Mouse (Mus musculus): ENCODE data around the gene Golgb1. TPM values are rescaled to one million over a fixed set of nuclear protein-coding genes. Genes with fewer than 3 reads are reported as not detected.

The Golgb1 gene
- polyA plus RNA-seq, 1 experiment from 2014 or later = 73.7 TPM

DNA sequence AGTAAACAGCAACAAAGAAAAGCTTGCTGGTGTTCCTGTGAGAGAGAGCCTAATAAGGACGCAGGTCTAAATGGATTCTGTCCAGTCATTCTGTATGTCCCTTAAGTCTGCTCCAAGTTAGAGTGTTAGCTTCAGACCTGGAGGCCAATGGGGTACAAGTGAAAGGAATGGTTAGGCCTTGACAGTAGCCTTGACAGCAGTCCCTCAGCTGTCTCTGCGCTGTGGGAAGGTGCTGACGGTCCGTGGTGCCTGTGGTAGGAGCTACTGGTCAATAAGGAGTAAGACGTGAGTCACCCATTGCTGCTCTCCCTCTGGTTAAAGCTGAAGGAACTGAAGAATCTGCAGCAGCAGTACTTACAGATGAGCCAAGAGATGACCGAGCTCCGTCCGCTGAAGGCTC is 49.4 kb downstream of the Golgb1 start:
- ATAC-seq = no peak
- H3K4me2 ChIP-seq (replicated peaks; ENCODE audit: low read depth) = no peak overlapping the region
- no peaks in the 10 kb centered on the region for H3K4me1 ChIP-seq (replicated peaks; ENCODE audit: control insufficient read depth, insufficient read depth, low read length)
- no peak overlapping the region for H3K4me3 ChIP-seq (ENCODE audit: low read depth, low read length)
- no peak overlapping the region for H3K27ac ChIP-seq (ENCODE audit: low read depth, low read length)
- TF ChIP-seq CTCF (IDR thresholded peaks at IDR 0.05; ENCODE audit: low read depth) = no peak
- no peak overlapping the region for H3K9ac ChIP-seq (ENCODE audit: low read depth, low read length)
- H3K9me3 ChIP-seq (ENCODE audit: control insufficient read depth) = no peaks in the 10 kb centered on the region
- H3K27me3 ChIP-seq (replicated peaks; ENCODE audit: control insufficient read depth, insufficient read depth, low read length) = no peaks in the 10 kb centered on the region
- peaks cover 88% of the 10 kb centered on the region for H3K36me3 ChIP-seq (ENCODE audit: control insufficient read depth, insufficient read depth)
- 93% methylated on average over 8 of the region's 8 CpGs for WGBS

DNA sequence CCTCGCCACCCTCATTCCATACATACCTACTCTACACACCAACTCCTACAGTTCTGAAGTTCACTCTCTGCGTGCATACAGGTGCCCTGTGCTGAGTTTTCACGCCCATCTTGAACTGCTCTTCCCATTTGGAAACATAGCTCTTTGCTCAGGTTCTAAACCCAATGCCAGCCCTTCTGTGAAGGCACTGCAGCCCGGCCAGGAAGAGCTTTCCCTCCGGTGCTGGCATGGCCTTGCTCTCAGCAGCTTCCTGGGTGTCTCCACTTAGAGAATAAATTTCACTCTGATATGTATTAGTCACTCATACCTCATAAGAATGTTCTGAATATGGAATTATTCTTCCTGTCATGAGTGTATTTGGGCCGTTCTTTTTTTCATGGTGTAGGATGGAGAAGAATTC is 50.4 kb downstream of the Golgb1 start:
- no peak for ATAC-seq
- Histone ChIP-seq H3K27me3 (replicated peaks; ENCODE audit: control insufficient read depth, insufficient read depth, low read length) (no peaks in the 10 kb centered on the region), H3K27ac (ENCODE audit: low read depth, low read length) (no peak overlapping the region), H3K9ac (ENCODE audit: low read depth, low read length) (no peak overlapping the region), H3K4me3 (ENCODE audit: low read depth, low read length) (no peak overlapping the region), H3K4me1 (replicated peaks; ENCODE audit: control insufficient read depth, insufficient read depth, low read length) (no peaks in the 10 kb centered on the region), H3K4me2 (replicated peaks; ENCODE audit: low read depth) (no peak overlapping the region), H3K36me3 (ENCODE audit: control insufficient read depth, insufficient read depth) (peaks cover 89% of the 10 kb centered on the region), H3K9me3 (ENCODE audit: control insufficient read depth) (no peaks in the 10 kb centered on the region)
- TF ChIP-seq CTCF (IDR thresholded peaks at IDR 0.05; ENCODE audit: low read depth) = no peak
- WGBS = 87% methylated on average over 6 of the region's 6 CpGs

DNA sequence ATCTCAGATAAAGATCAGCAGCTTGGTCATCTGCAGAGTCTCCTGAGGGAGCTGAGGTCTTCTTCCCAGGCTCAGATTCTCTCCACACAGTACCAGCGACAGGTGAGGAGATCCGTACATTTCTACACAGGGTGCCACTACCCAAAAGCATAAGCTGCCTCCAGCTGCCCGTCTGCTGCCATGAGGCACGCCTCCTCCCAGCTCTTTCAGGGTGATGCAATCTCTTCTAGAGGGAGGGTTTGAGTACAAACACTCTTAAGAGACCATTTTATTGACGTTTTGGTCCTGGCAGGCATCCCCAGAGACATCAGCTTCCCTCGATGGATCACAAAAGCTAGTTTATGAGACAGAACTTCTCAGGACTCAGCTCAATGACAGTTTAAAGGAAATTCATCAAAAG is 50.9 kb downstream of the Golgb1 start:
- H3K4me1 ChIP-seq (replicated peaks; ENCODE audit: control insufficient read depth, insufficient read depth, low read length) = no peaks in the 10 kb centered on the region
- no peak overlapping the region for H3K4me3 ChIP-seq (ENCODE audit: low read depth, low read length)
- no peak for TF ChIP-seq CTCF (IDR thresholded peaks at IDR 0.05; ENCODE audit: low read depth)
- peaks cover 89% of the 10 kb centered on the region for H3K36me3 ChIP-seq (ENCODE audit: control insufficient read depth, insufficient read depth)
- WGBS = 67% methylated on average over 6 of the region's 6 CpGs
- no peaks in the 10 kb centered on the region for H3K9me3 ChIP-seq (ENCODE audit: control insufficient read depth)
- H3K27me3 ChIP-seq (replicated peaks; ENCODE audit: control insufficient read depth, insufficient read depth, low read length) = no peaks in the 10 kb centered on the region
- ATAC-seq = no peak
- no peak overlapping the region for H3K27ac ChIP-seq (ENCODE audit: low read depth, low read length)
- H3K9ac ChIP-seq (ENCODE audit: low read depth, low read length) = no peak overlapping the region
- H3K4me2 ChIP-seq (replicated peaks; ENCODE audit: low read depth) = no peak overlapping the region

DNA sequence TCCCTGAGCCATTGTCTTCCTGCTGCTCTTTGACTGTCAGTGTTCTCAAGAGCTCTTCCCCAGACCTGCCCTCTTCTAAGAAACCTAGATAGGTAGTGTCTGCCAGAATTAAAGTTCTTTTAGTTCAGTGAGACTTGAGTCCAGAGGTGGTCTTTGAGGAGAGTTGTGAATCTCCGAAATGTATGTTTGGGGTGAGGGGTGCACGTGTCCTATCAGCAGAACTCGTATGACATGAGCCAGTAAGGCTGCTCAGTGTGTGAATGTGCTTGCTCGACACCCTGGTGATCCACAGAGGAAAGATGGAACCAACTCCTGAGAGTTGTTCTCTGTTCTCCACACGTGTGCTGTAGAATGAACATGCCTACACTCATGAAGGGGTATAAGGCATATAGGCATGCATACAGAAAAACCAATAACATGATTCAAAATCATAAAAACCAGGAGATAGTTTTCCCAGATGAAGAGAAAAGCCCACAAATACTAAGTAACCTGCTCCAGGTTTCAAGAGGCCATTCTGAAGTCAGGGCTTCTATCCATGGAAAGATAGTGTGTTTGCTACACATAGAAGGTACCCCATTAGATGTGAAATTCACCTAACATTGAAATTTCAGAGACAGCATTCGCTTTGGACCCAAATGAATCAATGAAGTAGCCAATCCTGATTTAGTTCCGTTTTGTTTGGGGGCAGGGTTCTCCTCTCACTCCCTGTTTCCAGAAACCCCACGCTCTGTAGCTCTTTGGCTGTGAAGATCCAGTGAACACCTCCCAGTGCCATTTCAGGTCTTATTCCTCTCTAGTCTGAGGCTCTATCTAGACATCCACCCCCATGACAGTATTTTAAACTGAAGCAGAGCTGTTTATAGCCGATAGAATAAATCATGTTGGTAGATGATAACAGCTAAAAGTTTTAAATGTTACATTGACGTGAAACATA is 51.8 kb downstream of the Golgb1 start:
- no peaks in the 10 kb centered on the region for H3K27me3 ChIP-seq (replicated peaks; ENCODE audit: control insufficient read depth, insufficient read depth, low read length)
- no peak overlapping the region for H3K4me2 ChIP-seq (replicated peaks; ENCODE audit: low read depth)
- no peak overlapping the region for H3K27ac ChIP-seq (ENCODE audit: low read depth, low read length)
- no peak overlapping the region for H3K4me3 ChIP-seq (ENCODE audit: low read depth, low read length)
- peaks cover 92% of the 10 kb centered on the region for H3K36me3 ChIP-seq (ENCODE audit: control insufficient read depth, insufficient read depth)
- no peak for ATAC-seq
- WGBS = 89% methylated on average over 10 of the region's 10 CpGs
- H3K9ac ChIP-seq (ENCODE audit: low read depth, low read length) = no peak overlapping the region
- H3K4me1 ChIP-seq (replicated peaks; ENCODE audit: control insufficient read depth, insufficient read depth, low read length) = no peaks in the 10 kb centered on the region
- no peaks in the 10 kb centered on the region for H3K9me3 ChIP-seq (ENCODE audit: control insufficient read depth)
- no peak for TF ChIP-seq CTCF (IDR thresholded peaks at IDR 0.05; ENCODE audit: low read depth)

DNA sequence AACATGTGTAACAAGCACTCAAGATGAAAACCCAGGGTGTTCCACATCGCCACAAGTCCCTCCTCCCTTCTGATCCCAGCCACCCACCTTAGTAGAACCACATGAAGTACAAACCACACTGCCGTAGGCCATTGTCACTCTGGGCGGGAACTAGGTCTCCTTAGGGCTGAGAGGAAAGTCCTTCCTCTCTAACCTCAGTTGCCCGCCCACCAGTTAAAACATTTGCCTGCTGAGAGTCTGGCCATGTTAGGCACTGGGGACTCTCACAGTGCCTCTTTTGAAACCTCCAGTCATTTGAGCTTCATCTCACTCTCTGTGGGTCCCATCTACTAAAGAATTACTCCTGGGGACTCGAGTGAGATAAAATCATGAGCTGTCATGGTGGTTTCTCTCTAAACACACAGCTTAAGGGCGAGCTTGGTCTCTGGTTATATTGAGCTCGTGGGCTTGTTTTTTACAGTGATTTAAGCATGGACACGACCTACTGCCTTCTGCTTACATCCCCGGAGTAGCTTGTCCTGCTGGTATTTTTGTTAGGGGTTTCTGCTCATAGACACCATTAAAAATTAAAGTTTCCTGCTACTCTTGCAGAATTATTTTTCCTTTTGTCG is 52.7 kb downstream of the Golgb1 start:
- H3K36me3 ChIP-seq (ENCODE audit: control insufficient read depth, insufficient read depth) = peaks cover 97% of the 10 kb centered on the region
- no peak overlapping the region for H3K27ac ChIP-seq (ENCODE audit: low read depth, low read length)
- no peak overlapping the region for H3K4me2 ChIP-seq (replicated peaks; ENCODE audit: low read depth)
- H3K9ac ChIP-seq (ENCODE audit: low read depth, low read length) = no peak overlapping the region
- no peak overlapping the region for H3K4me3 ChIP-seq (ENCODE audit: low read depth, low read length)
- H3K27me3 ChIP-seq (replicated peaks; ENCODE audit: control insufficient read depth, insufficient read depth, low read length) = no peaks in the 10 kb centered on the region
- TF ChIP-seq CTCF (IDR thresholded peaks at IDR 0.05; ENCODE audit: low read depth) = no peak
- no peaks in the 10 kb centered on the region for H3K9me3 ChIP-seq (ENCODE audit: control insufficient read depth)
- 89% methylated on average over 10 of the region's 10 CpGs for WGBS
- no peak for ATAC-seq
- no peaks in the 10 kb centered on the region for H3K4me1 ChIP-seq (replicated peaks; ENCODE audit: control insufficient read depth, insufficient read depth, low read length)

DNA sequence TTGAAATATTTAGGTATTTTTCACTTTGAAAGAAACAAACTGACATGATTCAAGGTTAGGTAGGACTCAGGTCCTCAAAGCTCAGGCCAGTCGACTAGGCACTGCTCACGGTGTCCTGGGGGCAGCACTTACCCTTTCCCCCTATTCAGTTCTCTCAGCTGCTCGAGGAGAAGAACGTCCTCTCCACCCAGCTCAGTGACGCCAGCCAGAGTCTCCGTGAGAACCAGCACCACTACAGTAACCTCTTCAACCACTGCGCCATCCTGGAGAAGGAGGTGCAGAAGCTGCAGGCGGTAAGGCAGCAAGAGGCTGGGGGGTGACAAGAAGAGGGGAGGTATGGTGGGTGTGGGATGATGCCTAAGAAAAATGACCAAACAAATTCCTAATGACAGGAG is 53.2 kb downstream of the Golgb1 start:
- ATAC-seq = no peak
- H3K36me3 ChIP-seq (ENCODE audit: control insufficient read depth, insufficient read depth) = peaks cover 96% of the 10 kb centered on the region
- 94% methylated on average over 8 of the region's 8 CpGs for WGBS
- no peaks in the 10 kb centered on the region for H3K27me3 ChIP-seq (replicated peaks; ENCODE audit: control insufficient read depth, insufficient read depth, low read length)
- H3K4me3 ChIP-seq (ENCODE audit: low read depth, low read length) = no peak overlapping the region
- no peak overlapping the region for H3K27ac ChIP-seq (ENCODE audit: low read depth, low read length)
- no peaks in the 10 kb centered on the region for H3K9me3 ChIP-seq (ENCODE audit: control insufficient read depth)
- no peak overlapping the region for H3K4me2 ChIP-seq (replicated peaks; ENCODE audit: low read depth)
- H3K4me1 ChIP-seq (replicated peaks; ENCODE audit: control insufficient read depth, insufficient read depth, low read length) = no peaks in the 10 kb centered on the region
- TF ChIP-seq CTCF (IDR thresholded peaks at IDR 0.05; ENCODE audit: low read depth) = no peak
- no peak overlapping the region for H3K9ac ChIP-seq (ENCODE audit: low read depth, low read length)
